9 mouse cellular contexts compared by ENCODE assay signal in genomic region chr5:64022633-64023323, GRCm38 (mm10). TPM values are rescaled to one million over a fixed set of nuclear protein-coding genes. Genes with fewer than 3 reads are reported as not detected.
DNase-seq lines count a peak whose midpoint lies in the region; ATAC-seq and TF ChIP-seq lines count a peak whose summit lies in the region.
"Had no signal": no experiment of that assay in that cellular context is flagged by ENCODE, and none has a peak within 500 bp of the region (broad histone marks: within the 10 kb centered on the region; RNA-seq: fewer than 3 reads in every experiment).

No protein-coding gene starts in this region.

- H3K4me1 ChIP-seq in limb, embryonic 14.5 days (ENCODE audit: control insufficient read depth, insufficient read depth, low read length): no peaks in the 10 kb centered on the region
- H3K4me1 ChIP-seq in limb, embryonic 10.5 days: no peaks in the 10 kb centered on the region; the same call in 1 of the 2 replicates
- H3K4me1 ChIP-seq in kidney, adult 2 months (ENCODE audit: control insufficient read depth, insufficient read depth, low read length): no peaks in the 10 kb centered on the region
- H3K4me1 ChIP-seq in kidney, embryonic 15.5 days: no peaks in the 10 kb centered on the region

- no peak overlapping the region for H3K4me3 ChIP-seq in limb, embryonic 14.5 days (replicated peaks; ENCODE audit: low read length)
- no peak overlapping the region for H3K4me3 ChIP-seq in limb, embryonic 10.5 days
- H3K4me3 ChIP-seq in kidney, adult 2 months (ENCODE audit: insufficient read depth, low read depth, low read length): no peak overlapping the region
- no peak overlapping the region for H3K4me3 ChIP-seq in kidney, embryonic 15.5 days (replicated peaks)

- WGBS in limb, embryonic 14.5 days: 65% methylated on average over 18 of the region's 18 CpGs
- 88% methylated on average over 18 of the region's 18 CpGs for WGBS in limb, embryonic 10.5 days
- 63% methylated on average over 18 of the region's 18 CpGs for WGBS in kidney, adult 2 months
- 61% methylated on average over 18 of the region's 18 CpGs for WGBS in kidney, embryonic 15.5 days

- no peak overlapping the region for H3K9ac ChIP-seq in limb, embryonic 14.5 days (ENCODE audit: low read depth, low read length, severe bottlenecking)
- H3K9ac ChIP-seq in kidney, embryonic 15.5 days: no peak overlapping the region

- peak; percentile 9 for DNase-seq in limb, embryonic 14.5 days (ENCODE audit: low spot score)
- DNase-seq in limb, embryonic 10.5 days (ENCODE audit: low spot score): no peak
- DNase-seq in cerebellum, adult 11-12 months: peak; percentile 88
- DNase-seq in left cerebral cortex, postnatal 4 days: peak; percentile 64
- DNase-seq in ovary, postnatal 10 days (ENCODE audit: low spot score): no peak
- DNase-seq in kidney, adult 2 months: no peak
- DNase-seq: heart, postnatal 36 days had no signal

- no peak for TF ChIP-seq POLR2A in limb, embryonic 14.5 days (IDR thresholded peaks at IDR 0.05; ENCODE audit: borderline replicate concordance, extremely low read depth, insufficient read depth, insufficient read length)
- no peak for TF ChIP-seq POLR2A in kidney, adult 2 months (IDR thresholded peaks at IDR 0.05; ENCODE audit: low read depth, low read length)

- intact Hi-C loops in left cerebral cortex, postnatal 4 days (cut with DNase I): no loop called here

- no peaks in the 10 kb centered on the region for H3K27me3 ChIP-seq in limb, embryonic 14.5 days (ENCODE audit: control insufficient read depth, insufficient read depth, low read length)
- no peaks in the 10 kb centered on the region for H3K27me3 ChIP-seq in limb, embryonic 10.5 days (ENCODE audit: low read depth, poor library complexity, severe bottlenecking)
- no peaks in the 10 kb centered on the region for H3K27me3 ChIP-seq in kidney, adult 2 months (replicated peaks; ENCODE audit: control insufficient read depth, insufficient read depth, low read length)
- no peaks in the 10 kb centered on the region for H3K27me3 ChIP-seq in kidney, embryonic 15.5 days

- H3K36me3 ChIP-seq in limb, embryonic 14.5 days (ENCODE audit: control insufficient read depth, insufficient read depth, low read length): no peaks in the 10 kb centered on the region
- no peaks in the 10 kb centered on the region for H3K36me3 ChIP-seq in limb, embryonic 10.5 days
- H3K36me3 ChIP-seq in kidney, adult 2 months (ENCODE audit: control insufficient read depth, insufficient read depth, low read length): no peaks in the 10 kb centered on the region
- no peaks in the 10 kb centered on the region for H3K36me3 ChIP-seq in kidney, embryonic 15.5 days

- ATAC-seq in limb, embryonic 14.5 days (ENCODE audit: low FRiP score, low read depth): no peak
- ATAC-seq in frontal cortex, adult (ENCODE audit: low TSS enrichment): peak; percentile 91
- no peak for ATAC-seq in kidney, embryonic 15.5 days (replicated peaks; ENCODE audit: low FRiP score)

- no peak for TF ChIP-seq CTCF in kidney, adult 2 months (conservative IDR thresholded peaks at IDR 0.05; ENCODE audit: insufficient read depth, insufficient read length, low read depth, low read length)

- H3K27ac ChIP-seq in limb, embryonic 14.5 days (replicated peaks; ENCODE audit: low read depth, low read length): no peak overlapping the region
- no peak overlapping the region for H3K27ac ChIP-seq in limb, embryonic 10.5 days
- no peak overlapping the region for H3K27ac ChIP-seq in kidney, adult 2 months (ENCODE audit: insufficient read depth, low read depth, low read length)
- no peak overlapping the region for H3K27ac ChIP-seq in kidney, embryonic 15.5 days

- H3K9me3 ChIP-seq in limb, embryonic 14.5 days (ENCODE audit: control insufficient read depth, low read length): no peaks in the 10 kb centered on the region
- H3K9me3 ChIP-seq in limb, embryonic 10.5 days (replicated peaks): no peaks in the 10 kb centered on the region
- no peaks in the 10 kb centered on the region for H3K9me3 ChIP-seq in kidney, embryonic 15.5 days (replicated peaks)

- no peak overlapping the region for H3K4me2 ChIP-seq in limb, embryonic 14.5 days (replicated peaks; ENCODE audit: low read depth, low read length, severe bottlenecking)
- no peak overlapping the region for H3K4me2 ChIP-seq in kidney, embryonic 15.5 days

RNA-seq across cellular contexts. Expression of gene Rell1, which starts 54.1 kb away (rescaled TPM):
- 12.5 and 12.8 TPM in 2 replicates for polyA plus RNA-seq in limb, embryonic 14.5 days (2012; rRNA removed)
- 11.9 and 12.2 TPM in 2 replicates for polyA plus RNA-seq in limb, embryonic 14.5 days (2014; fragmentation: Nextera tagmentation; extraction: Ambion mirVana)
- 13.5 and 15.0 TPM in 2 replicates for polyA plus RNA-seq in limb, embryonic 10.5 days (2016; fragmentation: Nextera tagmentation; extraction: Ambion mirVana)
- total RNA-seq in left cerebral cortex, postnatal 4 days (2021): 10 to 100 TPM; 12.1 to 12.8 TPM
- 6.8 TPM in 2 replicates for polyA plus RNA-seq in kidney, adult 2 months (2012; rRNA removed)
- 24.0 and 25.5 TPM in 2 replicates for polyA plus RNA-seq in kidney, embryonic 15.5 days (2015; fragmentation: Nextera tagmentation; extraction: Ambion mirVana)

Comparison
In these comparisons a context has a peak if more than half of its experiments do, and no peak if none do; other contexts are left out.
1. DNase-seq: peak in limb, embryonic 14.5 days (single experiment), cerebellum, adult 11-12 months (single experiment) and left cerebral cortex, postnatal 4 days (single experiment); none in limb, embryonic 10.5 days (single experiment), ovary, postnatal 10 days (single experiment) and kidney, adult 2 months (single experiment).